In the genomic region with DNA sequence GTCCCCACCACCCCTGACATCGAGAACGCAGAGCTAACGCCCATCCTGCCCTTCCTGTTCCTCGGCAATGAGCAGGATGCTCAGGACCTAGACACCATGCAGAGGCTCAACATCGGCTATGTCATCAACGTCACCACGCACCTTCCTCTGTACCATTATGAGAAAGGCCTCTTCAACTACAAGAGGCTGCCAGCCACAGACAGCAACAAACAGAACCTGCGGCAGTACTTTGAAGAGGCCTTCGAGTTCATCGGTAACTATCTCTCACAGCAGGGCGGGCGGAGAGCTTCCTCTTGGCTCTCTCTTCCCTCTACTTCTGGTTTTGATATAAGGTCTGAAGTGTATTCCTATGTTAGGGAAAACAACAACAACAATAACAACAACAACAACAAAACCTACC, we compare ENCODE assay signal across 17 mouse cellular contexts. TPM values are rescaled to one million over a fixed set of nuclear protein-coding genes. Genes with fewer than 3 reads are reported as not detected.
"Had no signal": no experiment of that assay in that cellular context is flagged by ENCODE, and none has a peak within 500 bp of the region (broad histone marks: within the 10 kb centered on the region; RNA-seq: fewer than 3 reads in every experiment).

No protein-coding gene starts in this region.

- H3K9ac ChIP-seq: kidney, embryonic 15.5 days; liver, embryonic 13.5 days; lung, embryonic 14.5 days had no signal

- H3K27me3 ChIP-seq: kidney, embryonic 15.5 days; liver, embryonic 13.5 days had no signal

- H3K4me3 ChIP-seq: kidney, embryonic 15.5 days; left cerebral cortex, adult 2 months; liver, embryonic 13.5 days had no signal

- H3K27ac ChIP-seq: kidney, embryonic 15.5 days; left cerebral cortex, adult 2 months; liver, embryonic 13.5 days; macrophage; stomach, postnatal 0 days had no signal

- H3K9me3 ChIP-seq: kidney, embryonic 15.5 days; liver, embryonic 13.5 days had no signal

- H3K4me1 ChIP-seq: kidney, embryonic 15.5 days had no signal

- H3K4me2 ChIP-seq: kidney, embryonic 15.5 days; liver, embryonic 13.5 days; lung, embryonic 14.5 days; midbrain, embryonic 11.5 days had no signal

- DNase-seq: kidney, adult 8-10 months; kidney, postnatal 10 days; kidney, postnatal 36 days; layer of hippocampus, postnatal 36 days; liver, embryonic 13.5 days; lung, embryonic 14.5 days; midbrain, embryonic 14.5 days; right cerebral cortex, postnatal 4 days; thymus, adult 2 months; thymus, postnatal 14 days; thymus, postnatal 4 days had no signal

RNA-seq across cellular contexts. Expression of gene 1700056E22Rik, which starts 34.9 kb away (rescaled TPM):
- total RNA-seq: layer of hippocampus, postnatal 36 days; left cerebral cortex, adult 2 months; megakaryocyte-erythroid progenitor cell, adult 5-6 weeks had no signal
